Mouse (Mus musculus): ENCODE results near the gene Cyp2s1. TPM values are rescaled to one million over a fixed set of nuclear protein-coding genes. Genes with fewer than 3 reads are reported as not detected.

Gene Cyp2s1
- polyA plus RNA-seq, 1 experiment from 2014 or later = 3.0 TPM

- H3K9ac ChIP-seq = peak overlapping the region; percentile 100
- H3K27me3 ChIP-seq (replicated peaks) = no peaks in the 10 kb centered on the region
- ATAC-seq (ENCODE audit: extremely low read depth, insufficient number of reproducible peaks, low FRiP score, low TSS enrichment) = 0 out of 2 replicates have a peak, but pooled peaks have one; percentile 3
- WGBS = under 1% methylated on average over 46 of the region's 46 CpGs
- H3K4me1 ChIP-seq = peaks cover 30% of the 10 kb centered on the region
- H3K4me3 ChIP-seq = peak overlapping the region; percentile 99
- H3K27ac ChIP-seq (replicated peaks) = peak overlapping the region; percentile 99
- H3K36me3 ChIP-seq = peaks cover 47% of the 10 kb centered on the region
- no peaks in the 10 kb centered on the region for H3K9me3 ChIP-seq
- H3K4me2 ChIP-seq = peak overlapping the region; percentile 90
Measured at GRCm38 (mm10) chr7:25753643-25754438, 62.9 kb downstream of the Cyp2s1 start.

GRCm38 (mm10) chr7:25753076-25753475 is 63.6 kb downstream of the Cyp2s1 start:
- no peaks in the 10 kb centered on the region for H3K9me3 ChIP-seq
- H3K27me3 ChIP-seq (replicated peaks) = no peaks in the 10 kb centered on the region
- peak overlapping the region; percentile 100 for H3K9ac ChIP-seq
- no peak for ATAC-seq (ENCODE audit: extremely low read depth, insufficient number of reproducible peaks, low FRiP score, low TSS enrichment)
- H3K4me2 ChIP-seq = peak overlapping the region; percentile 90
- H3K27ac ChIP-seq (replicated peaks) = peak overlapping the region; percentile 99; the same call in 1 of the 2 replicates
- peaks cover 47% of the 10 kb centered on the region for H3K36me3 ChIP-seq
- peaks cover 30% of the 10 kb centered on the region for H3K4me1 ChIP-seq
- H3K4me3 ChIP-seq = peak overlapping the region; percentile 99

Small RNA genes lying within 50 kb of the gene (microRNA-seq; reads per million reads assigned to microRNA genes)
- gene Gm24865 = not detected

Other genes starting within 250 kb of the Cyp2s1 start
- gene Erich4, start 201.0 kb downstream of the Cyp2s1 start, polyA plus RNA-seq (2015; fragmentation: Nextera tagmentation; extraction: Ambion mirVana) = not detected in 2 replicates
- 49.5 and 57.7 TPM in 2 replicates for gene Dmac2, start 197.5 kb downstream of the Cyp2s1 start, polyA plus RNA-seq (2015; fragmentation: Nextera tagmentation; extraction: Ambion mirVana)
- 5.7 and 5.8 TPM in 2 replicates for gene B3gnt8, start 190.3 kb downstream of the Cyp2s1 start, polyA plus RNA-seq (2015; fragmentation: Nextera tagmentation; extraction: Ambion mirVana)
- 56.3 and 56.9 TPM in 2 replicates for gene Bckdha, start 157.9 kb downstream of the Cyp2s1 start, polyA plus RNA-seq (2015; fragmentation: Nextera tagmentation; extraction: Ambion mirVana)
- 40.4 and 42.1 TPM in 2 replicates for gene Exosc5, start 157.7 kb downstream of the Cyp2s1 start, polyA plus RNA-seq (2015; fragmentation: Nextera tagmentation; extraction: Ambion mirVana)
- gene Tmem91, start 141.7 kb downstream of the Cyp2s1 start, polyA plus RNA-seq (2015; fragmentation: Nextera tagmentation; extraction: Ambion mirVana) = 1.4 and 1.5 TPM in 2 replicates
- gene B9d2, start 136.1 kb downstream of the Cyp2s1 start, polyA plus RNA-seq (2015; fragmentation: Nextera tagmentation; extraction: Ambion mirVana) = 30.8 and 32.8 TPM in 2 replicates
- 4.3 TPM in 2 replicates for gene Tgfb1, start 129.9 kb downstream of the Cyp2s1 start, polyA plus RNA-seq (2015; fragmentation: Nextera tagmentation; extraction: Ambion mirVana)
- 19.7 and 22.1 TPM in 2 replicates for gene Ccdc97, start 97.8 kb downstream of the Cyp2s1 start, polyA plus RNA-seq (2015; fragmentation: Nextera tagmentation; extraction: Ambion mirVana)
- 38.1 and 38.8 TPM in 2 replicates for gene Hnrnpul1, start 62.2 kb downstream of the Cyp2s1 start, polyA plus RNA-seq (2015; fragmentation: Nextera tagmentation; extraction: Ambion mirVana)
- gene Axl, start 28.2 kb downstream of the Cyp2s1 start, polyA plus RNA-seq (2015; fragmentation: Nextera tagmentation; extraction: Ambion mirVana) = 47.3 and 48.6 TPM in 2 replicates
- gene Cyp2b10, start 80.7 kb upstream of the Cyp2s1 start, polyA plus RNA-seq (2015; fragmentation: Nextera tagmentation; extraction: Ambion mirVana) = not detected in 2 replicates
- gene Cyp2b13, start 244.6 kb upstream of the Cyp2s1 start, polyA plus RNA-seq (2015; fragmentation: Nextera tagmentation; extraction: Ambion mirVana) = not detected in 2 replicates